Mouse (Mus musculus) megakaryocyte, embryonic 14.5 days (primary cell): ENCODE data around the gene S100a3.

Source experiments
- FLI1 ChIP-seq: IDR thresholded peaks from 2 replicates; pipeline ENCODE4 v1.6.1; 2012; ENCODE audit warnings: low read length, inconsistent platforms, mixed read lengths
- GATA1 ChIP-seq: IDR thresholded peaks from 3 replicates; pipeline ENCODE4 v1.6.1; 2012; ENCODE audit warnings: mixed read lengths, low read length, inconsistent platforms, borderline replicate concordance

- no peak for TF ChIP-seq GATA1
- TF ChIP-seq FLI1: no peak
Measured at GRCm38 (mm10) chr3:90512276-90512675, 48.1 kb upstream of the S100a3 start.
